Mouse (Mus musculus) liver, embryonic 16.5 days (tissue): ENCODE data around the gene Polg2. TPM values are rescaled to one million over a fixed set of nuclear protein-coding genes. Genes with fewer than 3 reads are reported as not detected.
"Not testable (repeated sequence)": the region's sequence is repeated elsewhere in the genome, so short reads cannot be mapped to it uniquely, and the experiment has no call there.

Experiments used
- ATAC-seq: fragments of 200-750 bp; cut with Nextera tagmentation; 2 replicates; pipeline ENCODE4 v1.8.0; 2017; ENCODE audit warnings: low read depth, mild to moderate bottlenecking, moderate number of reproducible peaks, moderate library complexity
- H3K27ac ChIP-seq: fragments of 300-500 bp; sonication (generic); 2 replicates; pipeline ENCODE4 v1.5.1; 2014; ENCODE audit warnings: mild to moderate bottlenecking, low read length
- H3K27me3 ChIP-seq: fragments of 300-500 bp; sonication (generic); 2 replicates; pipeline ENCODE4 v1.6.1; 2014; ENCODE audit warnings: low read depth, low read length, mixed read lengths; ENCODE audit not compliant: control insufficient read depth, insufficient read depth
- H3K36me3 ChIP-seq: fragments of 300-500 bp; sonication (generic); 2 replicates; pipeline ENCODE4 v1.6.1; 2014; ENCODE audit warnings: mild to moderate bottlenecking; ENCODE audit not compliant: control insufficient read depth, insufficient read depth
- H3K4me1 ChIP-seq: fragments of 300-500 bp; sonication (generic); 2 replicates; pipeline ENCODE4 v1.6.1; 2014; ENCODE audit warnings: low read depth, low read length, mixed read lengths; ENCODE audit not compliant: control insufficient read depth
- H3K4me2 ChIP-seq: fragments of 300-500 bp; sonication (generic); 2 replicates; pipeline ENCODE4 v1.6.1; 2014; ENCODE audit warnings: low read depth, low read length, mixed read lengths
- H3K4me3 ChIP-seq: fragments of 300-500 bp; sonication (generic); 2 replicates; pipeline ENCODE4 v1.5.1; 2014; ENCODE audit warnings: low read depth, mild to moderate bottlenecking, low read length
- H3K9ac ChIP-seq: fragments of 300-500 bp; sonication (generic); 2 replicates; pipeline ENCODE4 v1.6.1; 2014; ENCODE audit warnings: low read depth, low read length
- H3K9me3 ChIP-seq: fragments of 300-500 bp; sonication (generic); replicated peaks from 2 replicates; pipeline ENCODE4 v1.6.1; 2016; ENCODE audit warnings: low read length; ENCODE audit not compliant: control insufficient read depth
- WGBS: fragments of 180-500 bp; shearing (Covaris S2); extraction: QIAGEN DNeasy Blood & Tissue Kit; methylation state at CpG from one replicate; pipeline ENCODE4 v1.1.7; 2014; ENCODE audit not compliant: insufficient replicate concordance; 5-methylcytosine and 5-hydroxymethylcytosine counted together
- polyA plus RNA-seq: library from polyadenylated mRNA; unstranded; fragments of >200 nt; fragmentation: Nextera tagmentation; extraction: Ambion mirVana; gene quantifications from 2 replicates; pipeline ENCODE4 v1.2.1, GENCODE M21; 2015

The Polg2 gene
- polyA plus RNA-seq, 1 experiment from 2014 or later: 4.0 TPM

- peaks cover 2% of the 10 kb centered on the region for H3K4me1 ChIP-seq
- H3K36me3 ChIP-seq: no peaks in the 10 kb centered on the region
- no peak overlapping the region for H3K9ac ChIP-seq
- H3K27ac ChIP-seq: no peak overlapping the region
- no peaks in the 10 kb centered on the region for H3K27me3 ChIP-seq
- no peaks in the 10 kb centered on the region for H3K9me3 ChIP-seq
- no peak overlapping the region for H3K4me3 ChIP-seq
- WGBS: 92% methylated on average over 1 of the region's 1 CpGs
- no peak for ATAC-seq
- no peak overlapping the region for H3K4me2 ChIP-seq
These were observed 49.7 kb downstream of the Polg2 start for GRCm38 (mm10) chr11:106729656-106730055.

DNA sequence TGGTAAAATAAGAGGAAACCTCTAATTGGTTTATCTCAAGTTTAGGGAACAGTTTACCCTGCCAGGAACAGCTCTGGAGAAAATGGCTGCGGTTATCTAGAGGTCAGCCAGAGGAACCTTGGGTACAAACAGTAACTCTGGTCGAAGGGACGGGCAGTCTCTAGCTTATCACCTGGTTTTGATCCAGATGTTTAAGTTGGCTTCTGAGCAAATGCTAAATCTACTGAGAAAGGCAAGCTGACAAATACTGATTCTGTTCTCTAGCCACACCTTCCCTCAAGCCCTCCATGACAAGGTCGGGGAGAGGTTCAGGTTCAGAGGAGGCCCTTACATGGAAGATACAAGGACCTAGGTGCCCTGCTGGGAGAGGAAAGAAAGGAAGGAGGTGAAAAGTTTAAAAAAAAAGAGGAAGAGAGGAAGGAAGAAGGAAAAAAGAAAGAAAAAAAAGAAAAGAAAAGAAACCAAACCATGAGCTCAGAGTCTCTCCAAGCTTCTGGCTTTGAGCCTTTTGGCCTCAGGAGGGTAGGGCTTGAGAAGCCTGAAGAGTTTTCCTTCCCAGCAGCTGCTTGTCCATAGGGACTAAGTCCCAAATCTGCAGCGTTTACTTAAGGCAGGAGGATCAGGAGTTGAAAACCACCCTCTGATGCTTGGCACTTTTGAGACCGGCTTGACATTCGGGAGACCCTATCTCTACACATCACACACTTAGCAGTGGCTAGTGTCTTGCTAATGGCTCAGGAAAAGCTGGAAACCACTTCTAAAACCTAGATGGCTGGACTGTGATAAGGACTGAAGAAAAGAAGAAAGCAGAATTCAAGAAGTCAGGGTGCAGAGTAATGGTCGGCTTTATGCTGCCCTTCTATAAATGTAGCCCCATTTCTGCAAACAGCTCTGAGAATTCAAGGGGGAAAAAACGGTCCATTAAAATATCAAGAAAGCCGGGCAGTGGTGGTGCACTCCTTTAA is 50.7 kb downstream of the Polg2 start:
- 30% methylated on average over 10 of the region's 10 CpGs for WGBS
- H3K36me3 ChIP-seq: no peaks in the 10 kb centered on the region
- H3K4me3 ChIP-seq: no peak overlapping the region
- no peaks in the 10 kb centered on the region for H3K27me3 ChIP-seq
- no peak overlapping the region for H3K4me2 ChIP-seq
- no peak overlapping the region for H3K9ac ChIP-seq
- no peak overlapping the region for H3K27ac ChIP-seq
- H3K9me3 ChIP-seq: no peaks in the 10 kb centered on the region
- no peak for ATAC-seq
- peaks cover 2% of the 10 kb centered on the region for H3K4me1 ChIP-seq

DNA sequence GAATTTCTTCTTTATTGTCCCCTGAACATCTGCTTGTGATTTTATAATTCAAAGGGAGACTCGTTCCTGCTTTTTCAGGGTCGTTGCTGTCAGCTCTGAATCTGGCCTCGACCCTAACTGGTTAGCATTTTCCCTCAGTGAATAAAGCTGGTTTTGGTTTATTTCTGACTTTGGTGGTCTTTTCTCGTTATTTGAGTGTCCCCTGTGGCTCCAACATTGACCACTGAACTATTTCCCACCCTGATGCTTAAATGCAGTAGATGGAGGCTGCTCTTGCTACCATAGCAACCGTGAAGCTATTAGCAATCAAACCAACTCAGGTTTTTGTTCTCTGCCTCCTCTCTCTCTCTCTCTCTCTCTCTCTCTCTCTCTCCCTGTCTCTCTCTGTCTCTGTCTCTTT is 51.4 kb downstream of the Polg2 start:
- H3K9ac ChIP-seq: no peak overlapping the region
- 66% methylated on average over 5 of the region's 5 CpGs for WGBS

DNA sequence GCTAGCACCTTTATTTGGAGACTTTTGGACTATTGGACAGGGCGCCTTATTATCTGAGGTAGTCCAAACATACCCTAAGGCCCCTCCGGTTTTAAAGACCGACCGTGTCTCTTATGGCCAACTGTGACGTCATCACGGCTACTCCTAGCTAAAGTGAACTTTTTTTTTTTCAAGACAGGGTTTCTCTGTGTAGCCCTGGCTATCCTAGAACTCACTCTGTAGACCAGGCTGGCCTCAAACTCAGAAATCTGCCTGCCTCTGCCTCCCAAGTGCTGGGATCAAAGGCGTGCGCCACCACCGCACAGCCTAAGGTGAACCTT is 54.5 kb downstream of the Polg2 start:
- not testable (repeated sequence) for H3K4me3 ChIP-seq, H3K36me3 ChIP-seq

More for the DNA sequence above, 51.4 kb downstream of the Polg2 start:
- H3K4me2 ChIP-seq: no peak overlapping the region
- ATAC-seq: no peak
- no peaks in the 10 kb centered on the region for H3K27me3 ChIP-seq
- H3K4me1 ChIP-seq: peaks cover 6% of the 10 kb centered on the region
- no peak overlapping the region for H3K27ac ChIP-seq
- H3K9me3 ChIP-seq: no peaks in the 10 kb centered on the region
- H3K4me3 ChIP-seq: no peak overlapping the region
- H3K36me3 ChIP-seq: no peaks in the 10 kb centered on the region

GRCm38 (mm10) chr11:106724176-106724915 is 55.0 kb downstream of the Polg2 start:
- 73% methylated on average over 10 of the region's 10 CpGs for WGBS
- Histone ChIP-seq H3K4me1 (peaks cover 12% of the 10 kb centered on the region), H3K4me2 (no peak overlapping the region), H3K9ac (no peak overlapping the region), H3K36me3 (no peaks in the 10 kb centered on the region), H3K27ac (no peak overlapping the region), H3K9me3 (no peaks in the 10 kb centered on the region), H3K4me3 (no peak overlapping the region), H3K27me3 (no peaks in the 10 kb centered on the region)
- ATAC-seq: no peak

More for the DNA sequence above, 54.5 kb downstream of the Polg2 start:
- not testable (repeated sequence) for H3K4me2 ChIP-seq, H3K9me3 ChIP-seq, H3K27ac ChIP-seq, H3K27me3 ChIP-seq, ATAC-seq, H3K9ac ChIP-seq
- 79% methylated on average over 9 of the region's 9 CpGs for WGBS
- peaks cover 12% of the 10 kb centered on the region for H3K4me1 ChIP-seq

DNA sequence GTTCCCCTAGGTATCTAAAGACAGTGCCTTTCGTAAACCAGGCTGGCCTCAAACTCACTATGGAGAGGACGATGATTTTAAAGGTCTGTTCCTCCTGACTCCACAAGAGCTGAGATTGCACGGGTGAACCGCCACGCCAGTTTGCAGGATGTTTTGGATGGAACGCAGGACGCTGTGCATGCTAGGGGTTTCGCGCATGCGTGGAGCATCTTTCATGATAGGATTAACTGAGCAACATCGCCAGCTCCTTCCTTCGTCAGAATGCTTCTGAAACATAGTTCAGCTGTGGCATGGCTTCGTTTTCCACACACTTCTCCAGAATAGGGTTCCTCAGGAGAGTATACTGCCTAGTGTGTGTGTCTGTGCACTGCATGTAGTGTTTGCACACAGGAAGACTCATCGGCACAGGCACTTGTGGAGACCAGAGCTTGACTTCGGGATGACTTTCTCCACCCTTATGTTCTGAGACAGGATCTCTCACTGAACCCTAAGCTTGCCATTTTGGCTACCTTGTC is 55.7 kb downstream of the Polg2 start:
- no peak for ATAC-seq
- Histone ChIP-seq H3K4me2 (no peak overlapping the region), H3K4me1 (peaks cover 12% of the 10 kb centered on the region), H3K36me3 (no peaks in the 10 kb centered on the region), H3K4me3 (no peak overlapping the region), H3K27ac (no peak overlapping the region), H3K9ac (no peak overlapping the region), H3K9me3 (no peaks in the 10 kb centered on the region), H3K27me3 (no peaks in the 10 kb centered on the region)
- WGBS: 81% methylated on average over 15 of the region's 15 CpGs

- Histone ChIP-seq H3K27me3 (no peaks in the 10 kb centered on the region), H3K36me3 (no peaks in the 10 kb centered on the region), H3K9ac (0 out of 2 replicates have a peak overlapping the region, but pooled peaks have one; percentile 15), H3K4me1 (peaks cover 10% of the 10 kb centered on the region), H3K4me2 (no peak overlapping the region), H3K4me3 (no peak overlapping the region), H3K9me3 (no peaks in the 10 kb centered on the region), H3K27ac (no peak overlapping the region)
- WGBS: 10% methylated on average over 7 of the region's 7 CpGs
- ATAC-seq: peak; percentile 58
These were observed 56.4 kb downstream of the Polg2 start for GRCm38 (mm10) chr11:106722831-106723361.

DNA sequence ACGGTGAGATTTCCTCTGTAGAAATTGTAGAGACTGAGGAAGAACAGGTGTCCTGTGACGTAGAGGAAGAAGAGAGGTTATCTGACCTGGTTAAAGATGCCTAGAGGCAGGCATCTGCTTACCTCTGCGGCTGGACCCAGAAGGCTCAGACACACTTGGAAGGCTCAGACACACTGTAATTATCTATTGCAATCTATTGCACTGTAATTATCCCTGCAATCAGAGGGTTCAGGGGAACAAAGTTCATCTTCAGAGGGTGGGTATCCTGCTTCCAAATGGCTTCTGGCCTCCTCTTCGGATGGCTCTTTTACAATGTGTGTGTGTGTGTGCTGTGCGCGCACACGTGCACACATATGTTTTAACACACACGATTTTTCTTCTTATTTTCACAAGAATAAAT is 59.0 kb downstream of the Polg2 start:
- Histone ChIP-seq H3K27ac (no peak overlapping the region), H3K27me3 (no peaks in the 10 kb centered on the region), H3K9me3 (no peaks in the 10 kb centered on the region), H3K4me2 (no peak overlapping the region), H3K9ac (no peak overlapping the region), H3K36me3 (no peaks in the 10 kb centered on the region), H3K4me3 (no peak overlapping the region), H3K4me1 (peaks cover 10% of the 10 kb centered on the region)
- ATAC-seq: no peak
- 78% methylated on average over 8 of the region's 8 CpGs for WGBS
